Mouse (Mus musculus): ENCODE measurements around the gene Tcap.

The Tcap gene

GRCm38 (mm10) chr11:98384721-98385637, 1.4 kb downstream of the Tcap start:
- no peak for DNase-seq

GRCm38 (mm10) chr11:98385638-98386585, 2.3 kb downstream of the Tcap start, which contains the start of gene Pnmt:
Gene Pnmt (plus strand): TSS chr11:98386450.
- DNase-seq: no peak

GRCm38 (mm10) chr11:98386596-98386995, 3.0 kb downstream of the Tcap start:
- no peak for DNase-seq

- no peak for DNase-seq
These were observed 3.5 kb downstream of the Tcap start for GRCm38 (mm10) chr11:98387056-98387577.

- DNase-seq: no peak
These were observed 4.7 kb downstream of the Tcap start for GRCm38 (mm10) chr11:98388282-98388681.

- no peak for DNase-seq
These were observed 5.7 kb downstream of the Tcap start for GRCm38 (mm10) chr11:98389221-98389780.

- no peak for DNase-seq
These were observed 6.5 kb downstream of the Tcap start for GRCm38 (mm10) chr11:98390141-98390540.

- no peak for DNase-seq
These were observed 8.4 kb downstream of the Tcap start for GRCm38 (mm10) chr11:98392034-98392433.

GRCm38 (mm10) chr11:98392645-98393044, 9.0 kb downstream of the Tcap start:
- no peak for DNase-seq

- no peak for DNase-seq
These were observed 9.7 kb downstream of the Tcap start for GRCm38 (mm10) chr11:98393317-98393716.

GRCm38 (mm10) chr11:98394301-98394700, 10.7 kb downstream of the Tcap start:
- DNase-seq: no peak

- DNase-seq: no peak
These were observed 11.4 kb downstream of the Tcap start for GRCm38 (mm10) chr11:98395041-98395440.

- no peak for DNase-seq
These were observed 14.3 kb downstream of the Tcap start for GRCm38 (mm10) chr11:98397946-98398345.

- peak; percentile 94 for DNase-seq
These were observed 16.6 kb downstream of the Tcap start, which contains the start of gene Pgap3 for GRCm38 (mm10) chr11:98400161-98400726. Gene Pgap3 (minus strand): TSS chr11:98400490.

- no peak for DNase-seq
These were observed 17.2 kb downstream of the Tcap start for GRCm38 (mm10) chr11:98400816-98401215.

GRCm38 (mm10) chr11:98406621-98407020, 23.0 kb downstream of the Tcap start:
- DNase-seq: no peak

- DNase-seq: no peak
These were observed 25.3 kb downstream of the Tcap start for GRCm38 (mm10) chr11:98408872-98409271.

GRCm38 (mm10) chr11:98409341-98409822, 25.8 kb downstream of the Tcap start:
- no peak for DNase-seq

- no peak for DNase-seq
These were observed 28.7 kb downstream of the Tcap start, which contains the start of gene Erbb2 for GRCm38 (mm10) chr11:98412273-98412796. Gene Erbb2 (plus strand): TSS chr11:98412470.

GRCm38 (mm10) chr11:98412797-98413301, 29.2 kb downstream of the Tcap start:
- DNase-seq: no peak

- DNase-seq: no peak
These were observed 30.1 kb downstream of the Tcap start for GRCm38 (mm10) chr11:98413731-98414130.

- no peak for DNase-seq
These were observed 30.6 kb downstream of the Tcap start for GRCm38 (mm10) chr11:98414162-98414561.
